Mouse (Mus musculus) hindlimb bud, embryonic 11.5 days (tissue): ENCODE measurements at regions not wholly inside any gene's neighbourhood (a gene's known extent, or its start where the extent isn't known, plus 50 kb on each side); places are given as distances from the start of the nearest gene placed in this dataset.

Experiments
- DNase-seq: peaks from one replicate; pipeline ENCODE4 v3.0.0-alpha.2; 2012; ENCODE audit warnings: low read depth, low spot score; ENCODE audit errors: extremely low spot score

DNA sequence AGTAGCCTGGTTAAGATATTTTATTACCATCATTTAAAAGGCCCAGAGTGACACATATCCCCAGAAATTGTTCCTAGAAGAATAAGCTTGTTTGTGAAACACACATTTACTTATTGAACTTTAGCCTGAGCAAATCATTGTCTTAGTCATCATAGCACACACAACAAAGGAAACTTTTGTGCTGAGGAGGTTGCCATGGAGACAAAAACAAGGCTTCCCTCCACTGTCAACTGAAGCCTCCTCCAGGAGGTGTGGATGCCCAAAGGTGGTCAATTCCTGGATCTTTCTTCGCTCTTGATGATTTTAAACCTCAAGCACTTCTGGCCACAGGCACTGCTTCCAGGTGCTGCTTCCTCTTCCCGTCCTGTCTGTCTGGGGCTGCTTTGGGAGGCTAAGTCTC is 167.3 kb downstream of the Gadd45g start:
- no peak for DNase-seq

DNA sequence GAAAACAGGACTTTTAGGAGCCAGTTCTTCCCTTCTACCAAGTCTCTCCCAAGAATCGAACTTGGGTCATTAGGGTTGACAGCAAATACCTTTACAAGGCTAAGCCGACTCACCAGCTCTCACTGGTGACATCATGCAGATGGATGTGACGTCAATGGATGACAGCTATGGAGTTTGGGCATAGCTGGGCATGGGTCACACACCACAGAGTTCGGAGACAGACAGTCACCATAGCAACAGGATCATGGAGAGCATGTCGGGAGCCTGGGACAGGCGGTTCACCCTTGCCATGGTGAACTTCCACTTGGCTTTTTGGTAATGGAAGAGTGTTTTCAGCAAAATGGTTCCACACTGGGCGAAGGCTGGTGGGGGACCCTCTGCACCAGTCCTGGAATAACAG is 168.1 kb downstream of the Gadd45g start:
- DNase-seq: no peak

DNA sequence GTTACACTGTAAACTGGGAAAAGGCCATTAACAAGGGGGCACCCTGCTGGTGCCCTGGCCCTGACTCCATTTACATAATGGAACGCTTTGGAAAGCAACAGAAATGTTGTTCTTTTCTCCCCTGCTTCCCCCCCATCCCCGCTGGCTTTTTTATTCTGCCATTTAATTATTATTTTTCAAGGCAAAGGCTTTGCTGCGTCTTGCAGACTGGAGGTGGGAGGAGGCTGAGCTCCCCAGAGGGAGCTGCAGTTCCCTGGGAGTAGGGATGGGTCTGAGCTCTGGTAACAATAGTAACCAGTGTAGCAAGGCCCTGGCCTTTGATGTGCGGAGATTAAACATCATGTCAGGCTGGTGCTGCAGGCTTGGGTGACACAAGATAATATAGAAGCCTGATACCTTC is 168.6 kb downstream of the Gadd45g start:
- DNase-seq: no peak

DNA sequence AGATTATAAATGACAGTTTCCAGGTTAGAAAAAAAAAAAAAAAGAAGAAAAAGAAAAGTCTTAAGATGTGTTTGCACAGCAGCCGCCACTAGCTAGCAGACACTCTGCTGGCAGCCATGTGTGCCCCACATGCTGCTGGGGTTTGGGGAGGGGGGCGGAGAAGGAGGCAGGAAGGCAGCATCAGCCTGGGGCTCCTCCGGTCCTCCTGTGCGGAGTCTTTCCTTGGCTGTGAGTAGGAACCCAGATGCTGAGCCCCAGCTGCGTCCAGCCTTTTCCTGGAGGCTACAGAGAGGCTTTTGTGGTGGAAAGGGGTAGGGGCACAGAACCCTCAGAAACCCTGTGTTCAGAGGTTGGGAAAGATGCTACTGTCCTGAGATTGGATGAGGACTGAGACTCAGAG is 169.0 kb downstream of the Gadd45g start:
- DNase-seq: peak; percentile 50

GRCm38 (mm10) chr13:52017598-52018190 is 171.2 kb downstream of the Gadd45g start:
- no peak for DNase-seq

DNA sequence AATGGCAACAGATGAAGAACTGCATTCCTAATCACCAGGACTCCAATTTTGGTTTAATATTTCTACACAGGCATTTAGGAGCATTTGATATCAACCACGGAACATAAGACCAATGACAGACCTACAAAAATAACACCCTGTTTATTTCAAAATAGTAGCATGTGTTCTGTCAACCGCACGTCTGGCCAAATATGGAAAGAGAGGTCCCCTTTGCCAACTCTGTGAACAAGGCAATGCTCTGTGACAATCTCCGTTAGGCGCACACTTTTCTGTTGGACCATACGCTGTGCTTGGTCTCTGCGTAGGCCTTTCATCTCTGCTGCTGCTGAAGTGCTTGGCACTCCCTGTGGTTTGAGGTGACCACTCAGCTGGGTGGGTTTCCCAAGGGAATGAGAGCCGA is 173.2 kb downstream of the Gadd45g start:
- DNase-seq: no peak

DNA sequence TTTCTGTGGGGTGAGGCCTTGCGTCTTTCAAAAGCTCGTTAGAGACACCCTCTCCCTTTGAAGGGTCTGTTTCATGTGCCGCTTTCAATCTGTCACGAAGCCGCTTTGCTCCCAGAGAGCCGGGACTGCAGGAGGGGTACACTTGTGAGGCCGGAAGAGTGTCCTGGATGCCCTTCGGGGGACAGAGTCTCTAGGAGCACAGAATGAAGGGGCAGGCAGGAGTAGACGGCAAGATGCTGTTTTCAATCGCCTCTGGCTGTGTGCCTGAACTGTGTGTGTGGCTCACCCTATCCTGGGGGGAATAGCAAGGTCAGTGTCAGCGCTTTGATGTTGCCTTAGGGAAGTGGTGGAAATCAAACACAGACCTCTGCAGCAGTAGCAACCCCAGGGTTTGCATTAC is 174.7 kb downstream of the Gadd45g start:
- no peak for DNase-seq

DNA sequence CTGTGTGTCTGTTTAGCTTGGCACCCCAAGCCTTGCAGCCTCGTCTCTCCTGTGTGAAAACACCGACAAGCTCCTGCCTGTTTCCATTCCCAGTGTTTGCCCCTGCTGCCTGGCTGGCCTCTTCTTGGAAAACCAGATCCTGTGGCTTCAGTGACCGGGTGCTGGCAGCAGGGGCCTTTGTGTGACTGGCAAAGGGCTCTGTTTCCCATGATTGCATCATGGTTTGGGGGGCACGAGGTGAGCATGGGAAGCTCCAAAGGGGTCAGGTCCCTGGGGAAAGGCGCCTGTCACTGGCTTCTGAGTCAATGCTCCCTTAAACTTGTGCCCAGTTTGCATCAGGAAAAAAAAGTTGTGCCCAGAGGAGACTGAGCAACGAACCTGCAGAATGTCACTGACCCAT is 175.3 kb downstream of the Gadd45g start:
- DNase-seq: no peak

GRCm38 (mm10) chr13:52022529-52022928 is 176.1 kb downstream of the Gadd45g start:
- no peak for DNase-seq

- no peak for DNase-seq
Measured at GRCm38 (mm10) chr13:52024349-52024748, 177.9 kb downstream of the Gadd45g start.

- DNase-seq: no peak
Measured at GRCm38 (mm10) chr13:52024832-52025481, 178.5 kb downstream of the Gadd45g start.

GRCm38 (mm10) chr13:52025482-52025848 is 179.0 kb downstream of the Gadd45g start:
- DNase-seq: no peak

GRCm38 (mm10) chr13:52026291-52026690 is 179.8 kb downstream of the Gadd45g start:
- DNase-seq: no peak

- DNase-seq: no peak
Measured at GRCm38 (mm10) chr13:52029868-52030422, 183.5 kb downstream of the Gadd45g start.

DNA sequence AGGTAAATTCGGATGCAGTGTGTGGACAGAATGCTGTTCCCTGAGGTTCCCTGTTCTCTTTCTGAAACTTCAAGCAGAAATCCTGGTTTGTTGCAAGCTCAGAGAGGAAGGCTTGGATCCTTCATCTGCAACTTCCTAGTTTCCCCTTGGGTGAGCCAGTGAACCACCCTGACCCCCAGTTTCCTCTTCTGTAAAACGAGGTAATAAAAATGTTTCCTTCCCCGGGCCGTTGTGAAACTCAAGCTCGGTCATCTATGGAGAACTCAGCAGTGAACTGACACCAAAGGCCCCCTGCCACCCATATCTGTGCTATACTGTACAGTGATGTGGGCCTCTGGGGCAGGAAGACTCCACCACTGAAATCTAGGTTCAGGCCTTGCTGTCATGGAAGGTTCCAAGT is 185.0 kb downstream of the Gadd45g start:
- no peak for DNase-seq

GRCm38 (mm10) chr13:52035731-52036130 is 189.3 kb downstream of the Gadd45g start:
- DNase-seq: no peak

DNA sequence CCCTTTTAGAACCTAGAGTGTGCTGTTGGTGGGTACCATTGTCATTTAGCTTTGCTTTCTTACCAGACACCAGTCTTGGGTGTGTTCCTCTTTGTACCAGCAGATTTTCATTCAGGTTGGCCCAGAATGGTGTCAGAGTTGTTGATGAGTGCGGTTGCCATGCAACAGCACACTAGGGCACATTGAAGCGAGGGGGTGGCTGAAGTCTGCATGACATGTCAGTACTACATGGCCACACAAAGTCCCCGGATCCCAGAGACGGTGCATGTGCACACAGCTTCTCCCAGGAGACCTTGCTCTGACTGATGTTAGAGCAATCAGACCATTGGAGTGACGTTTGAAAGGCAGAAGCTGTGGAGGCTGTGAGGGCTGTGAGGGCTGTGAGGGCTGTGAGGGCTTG is 189.9 kb downstream of the Gadd45g start:
- no peak for DNase-seq

- DNase-seq: no peak
Measured at GRCm38 (mm10) chr13:52037218-52037617, 190.7 kb downstream of the Gadd45g start.

DNA sequence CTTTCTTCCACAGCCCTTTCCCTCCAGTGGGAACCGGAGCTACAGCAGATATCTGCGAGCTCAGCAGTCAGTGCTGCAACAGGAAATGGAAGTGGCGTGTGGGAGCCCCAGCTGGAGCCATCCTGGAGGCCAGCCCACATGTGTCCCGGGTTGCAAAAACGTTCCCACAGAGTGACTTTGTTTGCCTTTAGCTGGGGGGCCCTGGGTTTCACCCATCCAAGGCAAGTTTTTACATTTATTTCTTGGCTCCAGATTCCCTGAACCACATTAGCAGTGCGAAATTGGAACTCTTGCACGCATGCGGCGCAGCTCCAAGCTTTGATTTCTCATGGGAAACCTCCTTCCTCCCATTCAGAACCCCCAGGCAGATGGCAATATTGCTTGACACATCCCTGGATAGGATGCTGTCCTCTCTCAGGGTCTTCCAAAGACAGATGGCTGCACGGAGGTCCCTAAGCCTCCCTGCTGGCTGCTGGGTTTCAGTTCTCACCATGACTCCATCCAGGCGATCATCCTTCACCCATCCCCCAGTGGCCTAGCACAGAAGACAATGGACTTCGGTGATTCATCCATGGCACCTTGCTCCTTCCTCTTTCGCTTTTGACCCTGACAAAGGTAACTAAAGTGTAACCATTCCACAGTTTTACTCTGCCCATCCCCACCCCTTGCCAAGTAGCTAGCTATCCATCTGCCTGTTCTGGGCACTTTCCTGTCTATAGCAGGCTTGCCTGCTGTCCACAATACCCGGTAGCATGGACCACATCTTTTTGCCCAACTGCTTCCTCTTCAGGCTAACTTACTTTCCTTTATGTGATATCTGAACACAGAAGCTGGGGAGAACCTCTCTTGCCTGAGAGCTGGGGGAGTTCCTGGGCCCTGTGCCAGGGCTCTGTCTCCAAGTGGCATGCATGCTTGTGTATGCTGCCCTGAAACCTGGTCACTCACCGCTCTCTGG is 195.3 kb downstream of the Gadd45g start:
- DNase-seq: no peak

GRCm38 (mm10) chr13:52042867-52043266 is 196.4 kb downstream of the Gadd45g start:
- DNase-seq: no peak

DNA sequence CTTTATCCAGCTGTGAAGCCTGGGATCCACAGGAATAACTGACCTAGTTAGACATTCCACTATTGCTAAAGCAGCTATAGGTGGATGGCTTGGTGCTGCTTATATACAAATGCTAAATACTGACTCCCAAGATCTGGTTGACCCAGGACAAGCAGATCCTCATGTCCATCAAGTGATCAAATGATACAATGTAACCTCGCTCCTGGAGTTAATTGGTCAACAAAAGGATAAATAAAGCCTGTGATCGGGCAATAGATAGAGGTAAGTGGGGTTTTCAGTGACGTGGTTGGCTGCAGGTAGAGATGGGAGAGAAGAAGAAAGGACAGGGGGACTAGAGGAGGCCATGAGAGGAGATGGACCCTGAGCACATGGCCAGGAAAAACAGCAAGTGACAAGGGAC is 197.4 kb downstream of the Gadd45g start:
- no peak for DNase-seq

DNA sequence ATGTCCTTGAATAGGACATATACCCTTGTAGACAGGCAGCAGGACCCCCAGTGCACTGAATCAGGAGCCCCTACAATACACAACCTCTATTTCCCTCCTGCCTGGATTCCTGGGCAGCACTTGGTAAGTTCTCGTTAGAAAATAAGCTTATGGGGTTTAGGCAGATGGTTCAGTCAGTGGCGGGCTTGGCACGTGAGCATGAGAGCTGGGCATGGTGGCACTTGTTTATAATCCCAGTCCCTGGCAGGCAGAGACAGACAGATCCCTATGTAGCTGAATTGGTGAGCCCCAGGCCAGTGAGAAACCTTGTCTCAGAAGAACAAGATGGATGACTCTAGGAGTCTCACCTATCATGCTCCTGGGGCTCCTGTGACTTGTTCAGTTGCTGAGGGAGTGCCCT is 198.9 kb downstream of the Gadd45g start:
- no peak for DNase-seq
